Mouse (Mus musculus) limb, embryonic 11.5 days (tissue): ENCODE results near the gene Tmem181a. TPM values are rescaled to one million over a fixed set of nuclear protein-coding genes. Genes with fewer than 3 reads are reported as not detected.
"Not testable (repeated sequence)": the region's sequence is repeated elsewhere in the genome, so short reads cannot be mapped to it uniquely, and the experiment has no call there.

Experiments
- ATAC-seq: fragments of 200-750 bp; cut with Nextera tagmentation; 2 replicates; pipeline ENCODE4 v1.8.0; 2017; ENCODE audit warnings: low read depth; ENCODE audit not compliant: insufficient number of reproducible peaks, low FRiP score, low TSS enrichment
- DNase-seq: peaks from one replicate; pipeline ENCODE4 v3.0.0-alpha.2; 2015; ENCODE audit warnings: low spot score
- H3K27ac ChIP-seq: fragments of 300-500 bp; sonication (generic); replicated peaks from 2 replicates; pipeline ENCODE4 v1.5.1; 2014; ENCODE audit warnings: low read depth, mild to moderate bottlenecking, low read length
- H3K27me3 ChIP-seq: fragments of 300-500 bp; sonication (generic); 2 replicates; pipeline ENCODE4 v1.6.1; 2014; ENCODE audit warnings: mild to moderate bottlenecking, low read length, mixed read lengths; ENCODE audit not compliant: control insufficient read depth, insufficient read depth
- H3K36me3 ChIP-seq: fragments of 300-500 bp; sonication (generic); 2 replicates; pipeline ENCODE4 v1.6.1; 2014; ENCODE audit warnings: mild to moderate bottlenecking, low read length, moderate library complexity, mixed read lengths; ENCODE audit not compliant: control insufficient read depth, insufficient read depth
- H3K4me1 ChIP-seq: fragments of 300-500 bp; sonication (generic); 2 replicates; pipeline ENCODE4 v1.6.1; 2014; ENCODE audit warnings: low read length, mixed read lengths; ENCODE audit not compliant: control insufficient read depth, insufficient read depth
- H3K4me2 ChIP-seq: fragments of 300-500 bp; sonication (generic); 2 replicates; pipeline ENCODE4 v1.6.1; 2014; ENCODE audit warnings: low read depth, mild to moderate bottlenecking, moderate library complexity; ENCODE audit not compliant: severe bottlenecking
- H3K4me3 ChIP-seq: fragments of 300-500 bp; sonication (generic); 2 replicates; pipeline ENCODE4 v1.5.1; 2014; ENCODE audit warnings: low read depth, low read length
- H3K9ac ChIP-seq: fragments of 300-500 bp; sonication (generic); 2 replicates; pipeline ENCODE4 v1.6.1; 2014; ENCODE audit warnings: mild to moderate bottlenecking, low read length
- H3K9me3 ChIP-seq: fragments of 300-500 bp; sonication (generic); 2 replicates; pipeline ENCODE4 v1.6.1; 2016; ENCODE audit warnings: low read length; ENCODE audit not compliant: control insufficient read depth
- WGBS: fragments of 180-500 bp; shearing (Covaris S2); extraction: QIAGEN DNeasy Blood & Tissue Kit; methylation state at CpG from one replicate; pipeline ENCODE4 v1.1.7; 2014; 5-methylcytosine and 5-hydroxymethylcytosine counted together
- polyA plus RNA-seq: library from polyadenylated mRNA; unstranded; fragments of >200 nt; fragmentation: Nextera tagmentation; extraction: Ambion mirVana; gene quantifications from 2 replicates; pipeline ENCODE4 v1.2.1, GENCODE M21; 2014

The Tmem181a gene
- polyA plus RNA-seq, 1 experiment from 2014 or later: 25.5 TPM

DNA sequence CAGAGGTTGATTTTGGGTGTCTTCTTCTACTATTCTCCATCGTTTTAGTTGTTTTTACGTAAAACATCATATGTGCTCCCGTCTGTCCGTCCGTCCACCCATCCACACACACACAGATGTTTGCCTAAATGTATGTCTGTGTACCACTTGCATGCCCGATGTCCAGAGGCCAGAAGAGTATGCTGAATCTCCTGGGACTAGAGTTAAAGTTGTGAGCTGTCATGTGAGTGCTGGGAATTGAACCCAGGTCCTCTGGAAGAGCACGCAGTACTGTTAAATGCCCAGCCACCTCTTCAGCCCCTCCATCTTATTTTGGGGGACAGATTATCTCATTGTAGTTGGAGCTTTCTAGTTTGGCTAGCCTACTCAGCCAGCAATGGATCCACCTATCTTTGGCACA is 70.9 kb downstream of the Tmem181a start:
- not testable (repeated sequence) for H3K4me3 ChIP-seq, H3K36me3 ChIP-seq, DNase-seq, H3K9ac ChIP-seq, H3K9me3 ChIP-seq, ATAC-seq, H3K27me3 ChIP-seq, H3K4me1 ChIP-seq, H3K4me2 ChIP-seq, H3K27ac ChIP-seq
- 92% methylated on average over 7 of the region's 7 CpGs for WGBS

DNA sequence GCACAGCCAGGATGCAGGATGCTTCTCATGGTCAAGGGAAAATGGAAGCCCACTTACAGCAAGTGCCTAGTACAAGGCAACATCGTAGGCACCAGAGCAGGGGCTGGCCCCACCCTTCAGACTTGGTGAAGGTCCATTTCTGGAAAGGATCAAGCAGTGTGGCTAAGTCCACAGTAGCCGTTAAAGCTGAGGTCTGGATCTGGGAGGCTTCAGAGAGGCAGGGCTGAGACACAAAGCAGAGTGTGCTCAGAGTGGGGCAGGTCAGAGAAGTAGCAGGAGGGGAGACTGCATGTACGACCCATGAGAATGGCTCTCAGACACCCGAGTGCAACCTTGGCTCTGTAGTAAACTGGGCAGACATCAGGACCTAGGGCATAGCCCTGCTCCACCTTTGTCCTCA is 72.3 kb downstream of the Tmem181a start:
- H3K27ac ChIP-seq, H3K4me2 ChIP-seq, DNase-seq, H3K36me3 ChIP-seq, H3K4me3 ChIP-seq, H3K4me1 ChIP-seq, H3K27me3 ChIP-seq, H3K9me3 ChIP-seq, ATAC-seq, H3K9ac ChIP-seq: not testable (repeated sequence)
- 79% methylated on average over 3 of the region's 4 CpGs for WGBS

GRCm38 (mm10) chr17:6342606-6343294 is 86.1 kb downstream of the Tmem181a start:
- H3K27ac ChIP-seq, H3K4me1 ChIP-seq, H3K9me3 ChIP-seq, H3K27me3 ChIP-seq, H3K4me2 ChIP-seq, DNase-seq, H3K9ac ChIP-seq, H3K4me3 ChIP-seq, H3K36me3 ChIP-seq: not testable (repeated sequence)
- peak; percentile 35; the same call in 1 of the 2 replicates for ATAC-seq
- no CpG with 5 or more reads among the region's 12 CpGs for WGBS

DNA sequence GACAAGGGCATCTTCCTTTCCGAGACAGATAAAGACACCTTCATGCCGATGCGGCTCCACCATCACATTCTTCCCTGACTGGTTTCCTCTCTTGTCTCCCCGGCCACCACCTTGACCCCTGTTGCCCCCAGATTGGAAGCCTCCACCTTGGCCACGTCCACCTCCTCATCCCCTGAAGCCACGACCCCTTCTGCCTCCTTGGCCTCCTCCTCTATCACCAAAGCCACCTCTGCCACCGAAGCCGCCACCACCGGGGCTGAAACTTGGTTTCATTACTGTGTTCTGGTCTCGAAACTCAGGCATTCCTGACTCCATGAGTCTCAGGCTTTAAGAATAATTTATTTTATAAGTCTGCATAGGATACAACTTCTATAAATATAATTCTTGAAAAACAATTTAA is 98.6 kb downstream of the Tmem181a start:
- H3K4me2 ChIP-seq, H3K27me3 ChIP-seq, H3K9ac ChIP-seq, H3K4me1 ChIP-seq, H3K36me3 ChIP-seq, DNase-seq, H3K9me3 ChIP-seq, H3K27ac ChIP-seq, H3K4me3 ChIP-seq, ATAC-seq: not testable (repeated sequence)
- WGBS: 90% methylated on average over 10 of the region's 10 CpGs

Other genes with a start within 250 kb of the Tmem181a start
- gene Serac1, start 177.1 kb upstream of the Tmem181a start, polyA plus RNA-seq: 4.7 and 5.8 TPM in 2 replicates
- 169 and 176 TPM in 2 replicates for gene Gtf2h5, start 177.1 kb upstream of the Tmem181a start, polyA plus RNA-seq
- 91.1 and 94.9 TPM in 2 replicates for gene Tulp4, start 150.4 kb upstream of the Tmem181a start, polyA plus RNA-seq
- 20.8 and 25.6 TPM in 2 replicates for gene Dynlt1a, start 60.6 kb downstream of the Tmem181a start, polyA plus RNA-seq
- 502 TPM in 2 replicates for gene Dynlt1b, start 173.3 kb downstream of the Tmem181a start, polyA plus RNA-seq